Mouse (Mus musculus) midbrain, embryonic 13.5 days (tissue): ENCODE measurements around the gene Fcgrt. TPM values are rescaled to one million over a fixed set of nuclear protein-coding genes. Genes with fewer than 3 reads are reported as not detected.
A peak's percentile ranks its signal among the peaks of the same experiment; 100 is the strongest.

ENCODE experiments used
- ATAC-seq: fragments of 200-750 bp; cut with Nextera tagmentation; 2 replicates; pipeline ENCODE4 v1.8.0; 2017; ENCODE audit warnings: mild to moderate bottlenecking, moderate TSS enrichment, moderate library complexity
- H3K27ac ChIP-seq: fragments of 300-500 bp; sonication (generic); 2 replicates; pipeline ENCODE4 v1.5.1; 2015; ENCODE audit warnings: inconsistent platforms, mild to moderate bottlenecking, moderate library complexity
- H3K27me3 ChIP-seq: fragments of 300-500 bp; sonication (generic); 2 replicates; pipeline ENCODE4 v1.6.1; 2015; ENCODE audit warnings: mild to moderate bottlenecking, inconsistent platforms
- H3K36me3 ChIP-seq: fragments of 300-500 bp; sonication (generic); 2 replicates; pipeline ENCODE4 v1.6.1; 2015; ENCODE audit warnings: mild to moderate bottlenecking, inconsistent platforms
- H3K4me1 ChIP-seq: fragments of 300-500 bp; sonication (generic); replicated peaks from 2 replicates; pipeline ENCODE4 v1.6.1; 2015; ENCODE audit warnings: inconsistent platforms
- H3K4me2 ChIP-seq: fragments of 300-500 bp; sonication (generic); replicated peaks from 2 replicates; pipeline ENCODE4 v1.6.1; 2015; ENCODE audit warnings: moderate library complexity, mild to moderate bottlenecking, inconsistent platforms
- H3K4me3 ChIP-seq: fragments of 300-500 bp; sonication (generic); replicated peaks from 2 replicates; pipeline ENCODE4 v1.5.1; 2015; ENCODE audit warnings: mild to moderate bottlenecking, inconsistent platforms
- H3K9ac ChIP-seq: fragments of 300-500 bp; sonication (generic); replicated peaks from 2 replicates; pipeline ENCODE4 v1.6.1; 2015; ENCODE audit warnings: mild to moderate bottlenecking, inconsistent platforms
- H3K9me3 ChIP-seq: fragments of 300-500 bp; sonication (generic); 2 replicates; pipeline ENCODE4 v1.6.1; 2016; ENCODE audit warnings: mild to moderate bottlenecking, inconsistent platforms
- WGBS: fragments of 180-500 bp; shearing (Covaris S2); methylation state at CpG from one replicate; pipeline ENCODE4 v1.1.7; 2015; 5-methylcytosine and 5-hydroxymethylcytosine counted together
- polyA plus RNA-seq: library from polyadenylated mRNA; unstranded; fragments of >200 nt; fragmentation: Nextera tagmentation; extraction: Ambion mirVana; gene quantifications from 2 replicates; pipeline ENCODE4 v1.2.1, GENCODE M21; 2015

Fcgrt gene
- polyA plus RNA-seq, 1 experiment from 2014 or later = 17.6 TPM

DNA sequence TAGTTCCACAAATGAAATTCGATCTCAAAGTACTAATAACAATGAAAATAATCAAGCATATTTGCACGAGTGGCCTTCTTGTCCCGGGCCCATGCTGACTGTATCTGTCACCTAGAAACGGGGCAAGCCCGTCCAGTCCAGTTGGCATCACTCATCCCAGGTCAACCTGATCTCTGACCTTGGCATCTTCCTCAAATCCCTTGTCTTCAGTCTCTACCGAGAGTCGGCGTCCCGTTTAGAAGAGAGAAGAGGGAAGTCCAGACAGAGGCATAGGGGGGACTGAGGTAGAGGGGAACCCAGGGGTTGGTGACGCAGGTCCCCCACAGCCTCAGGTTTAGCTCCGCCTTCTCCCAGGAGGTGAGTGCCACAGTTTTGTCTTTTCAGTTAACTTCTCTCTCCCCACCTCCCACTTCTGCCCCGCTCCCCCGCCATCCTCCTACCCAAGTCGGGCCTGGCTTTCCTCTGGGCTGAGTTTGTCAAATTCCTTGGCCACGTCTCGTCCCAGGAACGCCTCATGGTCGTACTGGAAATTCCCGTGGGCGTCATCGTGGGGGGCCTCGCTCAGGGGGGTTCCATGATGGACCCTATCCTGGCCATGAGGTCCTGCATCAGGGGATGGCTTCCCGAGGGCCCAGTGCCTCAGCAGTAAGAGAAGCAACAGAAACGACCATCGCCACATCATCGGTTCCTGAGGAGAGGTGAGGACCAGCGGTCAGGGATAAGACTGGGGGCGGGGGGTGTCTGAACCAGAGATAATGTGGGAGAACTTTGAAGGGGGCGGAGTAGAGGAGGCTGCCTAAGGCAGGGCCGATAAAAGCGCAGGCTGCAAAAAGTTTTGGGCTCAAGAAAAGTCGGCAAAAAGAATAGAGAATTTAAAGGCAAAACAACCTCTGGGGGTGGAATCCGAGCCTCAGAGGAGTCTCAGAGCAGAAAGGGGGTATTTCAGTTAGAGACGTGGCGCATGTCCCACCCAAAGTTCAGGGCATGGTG, 12.4 kb downstream of the Fcgrt start:
- 0 out of 2 replicates have a peak, but pooled peaks cover 5% of the 10 kb centered on the region for H3K27me3 ChIP-seq
- peak overlapping the region; percentile 53 for H3K9ac ChIP-seq
- peak; percentile 62 for ATAC-seq
- 0 out of 2 replicates have a peak overlapping the region, but pooled peaks have one; percentile 14 for H3K27ac ChIP-seq
- peak overlapping the region; percentile 43 for H3K4me3 ChIP-seq
- peaks cover 13% of the 10 kb centered on the region for H3K4me1 ChIP-seq
- peak overlapping the region; percentile 61 for H3K4me2 ChIP-seq
- 17% methylated on average over 35 of the region's 35 CpGs for WGBS
- peaks cover 13% of the 10 kb centered on the region for H3K36me3 ChIP-seq
- no peaks in the 10 kb centered on the region for H3K9me3 ChIP-seq

DNA sequence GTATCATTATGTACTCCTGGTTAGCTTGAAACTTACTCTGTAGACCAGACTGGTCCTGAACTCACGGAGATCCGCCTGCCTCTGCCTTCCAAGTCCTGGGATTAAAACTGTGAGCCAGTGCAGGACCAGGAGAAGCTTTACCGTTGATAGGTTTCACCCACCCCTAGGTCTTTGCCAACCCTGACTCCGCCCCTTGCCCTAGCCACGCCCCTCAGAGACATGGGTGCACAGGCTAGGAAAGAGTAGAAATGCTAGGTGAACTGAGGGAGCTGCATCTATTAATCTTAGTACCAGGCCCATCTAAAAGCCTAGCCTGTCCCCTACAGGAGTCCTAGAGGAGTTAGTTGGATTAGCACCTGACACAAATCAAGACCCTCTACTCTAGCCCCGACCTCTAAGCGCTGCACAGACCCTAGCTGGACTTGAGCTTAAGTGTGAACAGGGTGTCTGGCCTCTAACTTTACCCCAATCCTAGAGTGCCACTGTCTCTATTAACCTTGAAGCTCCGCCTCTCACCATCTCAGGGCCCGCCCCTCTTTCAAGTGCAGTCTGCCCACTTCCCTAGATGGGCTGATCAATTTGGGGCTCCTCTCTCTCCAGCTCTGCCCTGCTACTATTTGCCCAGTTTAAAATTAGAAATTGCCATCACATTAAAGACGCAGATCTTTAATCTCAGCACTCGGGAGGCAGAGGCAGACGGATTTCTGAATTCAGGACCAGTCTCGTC, 13.2 kb downstream of the Fcgrt start:
- Histone ChIP-seq H3K4me1 (peaks cover 13% of the 10 kb centered on the region), H3K4me2 (peak overlapping the region; percentile 61; the same call in 1 of the 2 replicates), H3K36me3 (peaks cover 17% of the 10 kb centered on the region), H3K4me3 (no peak overlapping the region), H3K27me3 (0 out of 2 replicates have a peak, but pooled peaks cover 5% of the 10 kb centered on the region), H3K27ac (no peak overlapping the region), H3K9me3 (no peaks in the 10 kb centered on the region), H3K9ac (no peak overlapping the region)
- ATAC-seq = 0 out of 2 replicates have a peak, but pooled peaks have one; percentile 7
- 82% methylated on average over 13 of the region's 13 CpGs for WGBS

DNA sequence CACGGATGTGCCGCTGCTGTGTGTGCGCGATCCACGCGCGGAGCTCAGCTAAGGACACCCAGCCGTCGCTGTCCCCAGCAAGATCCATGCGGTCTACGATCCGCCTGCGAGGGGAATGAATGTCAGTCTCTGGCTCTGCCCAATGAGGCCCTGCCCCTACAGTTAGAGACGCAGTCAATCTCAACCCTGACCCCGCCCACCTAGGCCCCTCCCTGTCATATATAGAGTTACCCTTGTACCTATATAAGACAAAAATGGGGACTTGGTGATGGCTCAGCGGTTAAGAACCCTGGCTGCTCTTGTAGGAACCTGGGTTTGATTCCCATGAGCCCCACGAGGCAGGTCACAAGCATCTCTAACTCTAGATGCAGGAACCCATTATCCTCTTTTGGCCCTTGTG, 15.1 kb downstream of the Fcgrt start:
- no peaks in the 10 kb centered on the region for H3K9me3 ChIP-seq
- 95% methylated on average over 17 of the region's 17 CpGs for WGBS
- no peak overlapping the region for H3K4me2 ChIP-seq
- H3K27me3 ChIP-seq = 0 out of 2 replicates have a peak, but pooled peaks cover 5% of the 10 kb centered on the region
- ATAC-seq = no peak
- no peak overlapping the region for H3K4me3 ChIP-seq
- no peak overlapping the region for H3K27ac ChIP-seq
- peaks cover 24% of the 10 kb centered on the region for H3K36me3 ChIP-seq
- H3K4me1 ChIP-seq = peaks cover 13% of the 10 kb centered on the region
- no peak overlapping the region for H3K9ac ChIP-seq

- H3K9me3 ChIP-seq = no peaks in the 10 kb centered on the region
- H3K36me3 ChIP-seq = peaks cover 28% of the 10 kb centered on the region
- H3K4me3 ChIP-seq = no peak overlapping the region
- H3K4me2 ChIP-seq = no peak overlapping the region
- H3K4me1 ChIP-seq = peaks cover 2% of the 10 kb centered on the region; the same call in 1 of the 2 replicates
- no peaks in the 10 kb centered on the region for H3K27me3 ChIP-seq
- H3K27ac ChIP-seq = no peak overlapping the region
- H3K9ac ChIP-seq = no peak overlapping the region
- no peak for ATAC-seq
- 80% methylated on average over 4 of the region's 4 CpGs for WGBS
These were observed 17.6 kb downstream of the Fcgrt start for GRCm38 (mm10) chr7:45086084-45086483.

GRCm38 (mm10) chr7:45083300-45083890, 20.3 kb downstream of the Fcgrt start:
- Histone ChIP-seq H3K4me1 (0 out of 2 replicates have a peak, but pooled peaks cover 4% of the 10 kb centered on the region), H3K36me3 (peaks cover 28% of the 10 kb centered on the region), H3K4me3 (no peak overlapping the region), H3K4me2 (no peak overlapping the region), H3K9me3 (no peaks in the 10 kb centered on the region), H3K27ac (no peak overlapping the region), H3K9ac (no peak overlapping the region), H3K27me3 (no peaks in the 10 kb centered on the region)
- ATAC-seq = no peak
- 87% methylated on average over 22 of the region's 22 CpGs for WGBS

DNA sequence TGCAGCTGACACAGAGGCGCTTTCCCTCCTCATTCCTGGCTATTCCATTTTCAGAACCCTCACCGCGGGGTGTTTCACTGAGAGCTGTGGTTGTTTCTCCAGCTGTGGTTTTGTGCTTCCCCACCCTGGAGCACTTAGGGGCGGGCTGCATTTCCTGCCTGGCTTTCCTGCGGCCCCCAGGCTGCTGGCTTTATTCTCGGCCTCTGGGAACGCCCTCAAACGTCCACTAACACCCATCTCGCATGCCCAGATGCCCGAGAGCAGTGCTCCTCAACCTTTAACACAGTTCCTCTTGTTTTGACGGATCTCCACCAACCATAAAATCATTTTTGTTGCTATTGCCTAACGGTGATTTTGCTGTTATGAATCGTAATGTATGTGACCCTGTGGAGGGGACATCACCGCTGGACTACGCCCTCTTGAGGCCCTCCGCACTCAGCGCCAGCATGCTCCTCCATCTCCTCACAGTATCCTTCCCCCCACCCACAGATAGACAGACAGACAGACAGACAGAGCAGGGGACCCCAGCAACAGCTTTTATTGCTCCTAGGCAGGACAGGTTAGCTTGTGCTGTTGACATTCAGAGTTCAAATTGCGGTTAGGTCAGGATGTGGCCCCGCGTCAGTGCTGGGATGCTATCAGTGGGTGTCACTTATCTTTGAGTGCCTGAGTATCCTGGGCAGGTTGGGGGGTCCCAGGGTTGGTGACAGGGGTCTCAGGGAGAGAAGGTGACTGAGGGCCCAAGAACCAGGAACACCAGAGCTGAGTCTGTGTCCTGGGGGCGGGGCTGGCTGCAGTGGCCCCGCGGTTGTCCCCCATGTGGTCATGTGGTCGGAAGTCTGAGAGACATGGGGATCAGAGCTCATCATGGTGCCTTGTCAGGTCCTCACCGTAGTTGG, 21.0 kb downstream of the Fcgrt start:
- Histone ChIP-seq H3K9me3 (no peaks in the 10 kb centered on the region), H3K4me1 (0 out of 2 replicates have a peak, but pooled peaks cover 4% of the 10 kb centered on the region), H3K27me3 (no peaks in the 10 kb centered on the region), H3K27ac (no peak overlapping the region), H3K4me2 (no peak overlapping the region), H3K9ac (no peak overlapping the region), H3K4me3 (no peak overlapping the region), H3K36me3 (peaks cover 30% of the 10 kb centered on the region)
- 79% methylated on average over 25 of the region's 25 CpGs for WGBS
- no peak for ATAC-seq

- Histone ChIP-seq H3K9me3 (no peaks in the 10 kb centered on the region), H3K4me3 (no peak overlapping the region), H3K9ac (no peak overlapping the region), H3K4me1 (0 out of 2 replicates have a peak, but pooled peaks cover 4% of the 10 kb centered on the region), H3K4me2 (no peak overlapping the region), H3K27ac (no peak overlapping the region), H3K36me3 (peaks cover 31% of the 10 kb centered on the region), H3K27me3 (no peaks in the 10 kb centered on the region)
- 45% methylated on average over 5 of the region's 5 CpGs for WGBS
- ATAC-seq = no peak
These were observed 22.6 kb downstream of the Fcgrt start for GRCm38 (mm10) chr7:45081016-45081415.

- peaks cover 40% of the 10 kb centered on the region for H3K36me3 ChIP-seq
- no peak overlapping the region for H3K27ac ChIP-seq
- H3K9ac ChIP-seq = no peak overlapping the region
- H3K4me3 ChIP-seq = no peak overlapping the region
- no peaks in the 10 kb centered on the region for H3K27me3 ChIP-seq
- no peak overlapping the region for H3K4me2 ChIP-seq
- ATAC-seq = peak; percentile 38
- WGBS = 2% methylated on average over 10 of the region's 10 CpGs
- 0 out of 2 replicates have a peak, but pooled peaks cover 4% of the 10 kb centered on the region for H3K4me1 ChIP-seq
- H3K9me3 ChIP-seq = no peaks in the 10 kb centered on the region
These were observed 23.8 kb downstream of the Fcgrt start for GRCm38 (mm10) chr7:45079856-45080255.

GRCm38 (mm10) chr7:45078513-45078912, 25.1 kb downstream of the Fcgrt start:
- H3K4me3 ChIP-seq = no peak overlapping the region
- 0 out of 2 replicates have a peak, but pooled peaks have one; percentile 37 for ATAC-seq
- no peak overlapping the region for H3K4me2 ChIP-seq
- WGBS = 39% methylated on average over 9 of the region's 9 CpGs
- no peaks in the 10 kb centered on the region for H3K27me3 ChIP-seq
- H3K36me3 ChIP-seq = peaks cover 45% of the 10 kb centered on the region
- no peak overlapping the region for H3K27ac ChIP-seq
- 0 out of 2 replicates have a peak, but pooled peaks cover 4% of the 10 kb centered on the region for H3K4me1 ChIP-seq
- H3K9me3 ChIP-seq = no peaks in the 10 kb centered on the region
- no peak overlapping the region for H3K9ac ChIP-seq

GRCm38 (mm10) chr7:45077829-45078228, 25.8 kb downstream of the Fcgrt start:
- Histone ChIP-seq H3K4me3 (no peak overlapping the region), H3K36me3 (peaks cover 43% of the 10 kb centered on the region), H3K27me3 (no peaks in the 10 kb centered on the region), H3K4me1 (0 out of 2 replicates have a peak, but pooled peaks cover 4% of the 10 kb centered on the region), H3K27ac (no peak overlapping the region), H3K9me3 (no peaks in the 10 kb centered on the region), H3K4me2 (no peak overlapping the region), H3K9ac (no peak overlapping the region)
- no peak for ATAC-seq
- WGBS = 92% methylated on average over 2 of the region's 2 CpGs

DNA sequence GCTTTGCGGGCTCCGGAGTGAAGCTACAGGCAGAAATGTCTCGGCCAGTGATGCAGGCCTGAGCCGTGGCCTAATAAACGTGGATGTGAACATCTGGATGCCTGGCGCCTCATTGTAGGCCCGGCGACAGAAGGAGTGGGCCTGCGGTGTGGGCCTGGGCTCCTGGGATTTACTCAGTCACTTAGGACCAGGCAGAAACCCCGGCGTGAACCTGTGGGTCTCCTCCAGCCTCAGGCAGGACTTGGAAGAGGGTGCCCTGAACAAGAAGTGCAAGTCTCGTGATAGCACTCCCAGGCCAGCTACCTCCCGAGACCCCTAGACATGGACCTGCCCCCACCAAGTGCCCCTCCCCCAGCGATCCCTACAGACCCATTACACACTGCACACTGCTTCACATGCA, 26.3 kb downstream of the Fcgrt start:
- Histone ChIP-seq H3K36me3 (peaks cover 43% of the 10 kb centered on the region), H3K4me1 (0 out of 2 replicates have a peak, but pooled peaks cover 4% of the 10 kb centered on the region), H3K27me3 (no peaks in the 10 kb centered on the region), H3K9ac (no peak overlapping the region), H3K27ac (no peak overlapping the region), H3K9me3 (no peaks in the 10 kb centered on the region), H3K4me3 (no peak overlapping the region), H3K4me2 (no peak overlapping the region)
- no peak for ATAC-seq
- 88% methylated on average over 14 of the region's 14 CpGs for WGBS
